Mouse (Mus musculus) liver, embryonic 12.5 days (tissue): Measurements from ENCODE around the gene Neil3. TPM values are rescaled to one million over a fixed set of nuclear protein-coding genes. Genes with fewer than 3 reads are reported as not detected.
"Not testable (repeated sequence)": the region's sequence is repeated elsewhere in the genome, so short reads cannot be mapped to it uniquely, and the experiment has no call there.

Experiments used
- ATAC-seq: fragments of 200-750 bp; cut with Nextera tagmentation; 2 replicates; pipeline ENCODE4 v1.8.0; 2017; ENCODE audit warnings: moderate number of reproducible peaks, mild to moderate bottlenecking, moderate library complexity
- H3K27ac ChIP-seq: fragments of 300-500 bp; sonication (generic); 2 replicates; pipeline ENCODE4 v1.5.1; 2016; ENCODE audit warnings: mild to moderate bottlenecking
- H3K27me3 ChIP-seq: fragments of 300-500 bp; sonication (generic); replicated peaks from 2 replicates; pipeline ENCODE4 v1.6.1; 2016; ENCODE audit warnings: mild to moderate bottlenecking, moderate library complexity
- H3K36me3 ChIP-seq: fragments of 300-500 bp; sonication (generic); 2 replicates; pipeline ENCODE4 v1.6.1; 2016; ENCODE audit warnings: mild to moderate bottlenecking, moderate library complexity
- H3K4me1 ChIP-seq: fragments of 300-500 bp; sonication (generic); 2 replicates; pipeline ENCODE4 v1.6.1; 2016
- H3K4me2 ChIP-seq: fragments of 300-500 bp; sonication (generic); 2 replicates; pipeline ENCODE4 v1.6.1; 2016; ENCODE audit warnings: mild to moderate bottlenecking, moderate library complexity
- H3K4me3 ChIP-seq: fragments of 300-500 bp; sonication (generic); 2 replicates; pipeline ENCODE4 v1.5.1; 2016; ENCODE audit warnings: mild to moderate bottlenecking, moderate library complexity
- H3K9ac ChIP-seq: fragments of 300-500 bp; sonication (generic); 2 replicates; pipeline ENCODE4 v1.6.1; 2016; ENCODE audit warnings: mild to moderate bottlenecking, moderate library complexity
- H3K9me3 ChIP-seq: fragments of 300-500 bp; sonication (generic); replicated peaks from 2 replicates; pipeline ENCODE4 v1.6.1; 2016; ENCODE audit warnings: mild to moderate bottlenecking, moderate library complexity
- WGBS: fragments of 180-500 bp; shearing (Covaris S2); methylation state at CpG from one replicate; pipeline ENCODE4 v1.1.7; 2016; ENCODE audit not compliant: insufficient replicate concordance; 5-methylcytosine and 5-hydroxymethylcytosine counted together
- polyA plus RNA-seq: library from polyadenylated mRNA; unstranded; fragments of >200 nt; fragmentation: Nextera tagmentation; extraction: Ambion mirVana; gene quantifications from 2 replicates; pipeline ENCODE4 v1.2.1, GENCODE M21; 2016

The Neil3 gene
- polyA plus RNA-seq, 1 experiment from 2014 or later: 30.8 TPM

- no peak overlapping the region for H3K9ac ChIP-seq
- H3K4me2 ChIP-seq: no peak overlapping the region
- H3K4me3 ChIP-seq: no peak overlapping the region
- no peak overlapping the region for H3K27ac ChIP-seq
- H3K36me3 ChIP-seq: peaks cover 47% of the 10 kb centered on the region
- H3K4me1 ChIP-seq: no peaks in the 10 kb centered on the region; the same call in 1 of the 2 replicates
- H3K27me3 ChIP-seq: no peaks in the 10 kb centered on the region
- no peak for ATAC-seq
- 59% methylated on average over 5 of the region's 5 CpGs for whole genome bisulfite sequencing
- H3K9me3 ChIP-seq: no peaks in the 10 kb centered on the region
These were observed 34.0 kb downstream of the Neil3 start for GRCm38 (mm10) chr8:53604906-53605305.

- 69% methylated on average over 4 of the region's 4 CpGs for WGBS
- Histone ChIP-seq H3K27ac (no peak overlapping the region), H3K9me3 (no peaks in the 10 kb centered on the region), H3K36me3 (peaks cover 54% of the 10 kb centered on the region), H3K4me1 (no peaks in the 10 kb centered on the region; the same call in 1 of the 2 replicates), H3K4me3 (no peak overlapping the region), H3K4me2 (no peak overlapping the region), H3K9ac (no peak overlapping the region), H3K27me3 (no peaks in the 10 kb centered on the region)
- no peak for ATAC-seq
These were observed 35.2 kb downstream of the Neil3 start for GRCm38 (mm10) chr8:53603672-53604071.

GRCm38 (mm10) chr8:53600826-53601225 is 38.0 kb downstream of the Neil3 start:
- Histone ChIP-seq H3K9me3 (no peaks in the 10 kb centered on the region), H3K4me1 (no peaks in the 10 kb centered on the region; the same call in 1 of the 2 replicates), H3K4me3 (no peak overlapping the region), H3K27ac (no peak overlapping the region), H3K36me3 (peaks cover 67% of the 10 kb centered on the region), H3K9ac (no peak overlapping the region), H3K4me2 (no peak overlapping the region), H3K27me3 (no peaks in the 10 kb centered on the region)
- WGBS: 85% methylated on average over 3 of the region's 3 CpGs
- ATAC-seq: no peak

GRCm38 (mm10) chr8:53600025-53600811 is 38.6 kb downstream of the Neil3 start:
- ATAC-seq: no peak
- Histone ChIP-seq H3K36me3 (peaks cover 68% of the 10 kb centered on the region), H3K27me3 (no peaks in the 10 kb centered on the region), H3K4me2 (no peak overlapping the region), H3K4me1 (no peaks in the 10 kb centered on the region; the same call in 1 of the 2 replicates), H3K4me3 (no peak overlapping the region), H3K9me3 (no peaks in the 10 kb centered on the region), H3K27ac (no peak overlapping the region), H3K9ac (no peak overlapping the region)
- 90% methylated on average over 11 of the region's 11 CpGs for WGBS

GRCm38 (mm10) chr8:53598101-53598500 is 40.8 kb downstream of the Neil3 start:
- H3K27me3 ChIP-seq: no peaks in the 10 kb centered on the region
- H3K4me2 ChIP-seq: no peak overlapping the region
- no peak overlapping the region for H3K4me3 ChIP-seq
- no peaks in the 10 kb centered on the region for H3K4me1 ChIP-seq
- WGBS: 81% methylated on average over 1 of the region's 1 CpGs
- H3K36me3 ChIP-seq: peaks cover 58% of the 10 kb centered on the region
- no peak overlapping the region for H3K9ac ChIP-seq
- ATAC-seq: no peak
- H3K27ac ChIP-seq: no peak overlapping the region
- no peaks in the 10 kb centered on the region for H3K9me3 ChIP-seq

- no peak overlapping the region for H3K4me2 ChIP-seq
- WGBS: 80% methylated on average over 2 of the region's 2 CpGs
- H3K9ac ChIP-seq: no peak overlapping the region
- H3K27me3 ChIP-seq: no peaks in the 10 kb centered on the region
- peaks cover 25% of the 10 kb centered on the region; the same call in 1 of the 2 replicates for H3K36me3 ChIP-seq
- no peak overlapping the region for H3K4me3 ChIP-seq
- no peak for ATAC-seq
- H3K9me3 ChIP-seq: no peaks in the 10 kb centered on the region
- no peaks in the 10 kb centered on the region for H3K4me1 ChIP-seq
- H3K27ac ChIP-seq: no peak overlapping the region
These were observed 47.1 kb downstream of the Neil3 start for GRCm38 (mm10) chr8:53591777-53592176.

- H3K27ac ChIP-seq: no peak overlapping the region
- no peak overlapping the region for H3K4me3 ChIP-seq
- no peak overlapping the region for H3K4me2 ChIP-seq
- no peak for ATAC-seq
- WGBS: 61% methylated on average over 2 of the region's 2 CpGs
- no peaks in the 10 kb centered on the region for H3K9me3 ChIP-seq
- H3K9ac ChIP-seq: no peak overlapping the region
- no peaks in the 10 kb centered on the region for H3K36me3 ChIP-seq
- H3K27me3 ChIP-seq: no peaks in the 10 kb centered on the region
- no peaks in the 10 kb centered on the region for H3K4me1 ChIP-seq
These were observed 65.3 kb downstream of the Neil3 start for GRCm38 (mm10) chr8:53573600-53573999.

GRCm38 (mm10) chr8:53566223-53566622 is 72.6 kb downstream of the Neil3 start:
- no peak overlapping the region for H3K9ac ChIP-seq
- no peak for ATAC-seq
- WGBS: 75% methylated on average over 6 of the region's 6 CpGs
- H3K4me2 ChIP-seq: no peak overlapping the region
- no peaks in the 10 kb centered on the region for H3K9me3 ChIP-seq
- no peaks in the 10 kb centered on the region for H3K4me1 ChIP-seq
- H3K27ac ChIP-seq: no peak overlapping the region
- no peak overlapping the region for H3K4me3 ChIP-seq
- H3K36me3 ChIP-seq: no peaks in the 10 kb centered on the region
- H3K27me3 ChIP-seq: no peaks in the 10 kb centered on the region

- no peaks in the 10 kb centered on the region for H3K9me3 ChIP-seq
- H3K27me3 ChIP-seq: no peaks in the 10 kb centered on the region
- no peak for ATAC-seq
- H3K4me2 ChIP-seq: no peak overlapping the region
- no peaks in the 10 kb centered on the region for H3K36me3 ChIP-seq
- no peaks in the 10 kb centered on the region for H3K4me1 ChIP-seq
- no peak overlapping the region for H3K27ac ChIP-seq
- no peak overlapping the region for H3K9ac ChIP-seq
- 78% methylated on average over 10 of the region's 10 CpGs for WGBS
- H3K4me3 ChIP-seq: no peak overlapping the region
These were observed 76.3 kb downstream of the Neil3 start for GRCm38 (mm10) chr8:53562441-53563040.

- no peak overlapping the region for H3K9ac ChIP-seq
- no peaks in the 10 kb centered on the region for H3K4me1 ChIP-seq
- no peaks in the 10 kb centered on the region for H3K36me3 ChIP-seq
- no peak overlapping the region for H3K27ac ChIP-seq
- no peaks in the 10 kb centered on the region for H3K9me3 ChIP-seq
- no peak overlapping the region for H3K4me2 ChIP-seq
- no peaks in the 10 kb centered on the region for H3K27me3 ChIP-seq
- WGBS: 52% methylated on average over 2 of the region's 2 CpGs
- no peak overlapping the region for H3K4me3 ChIP-seq
- no peak for ATAC-seq
These were observed 99.3 kb downstream of the Neil3 start for GRCm38 (mm10) chr8:53539585-53539984.

GRCm38 (mm10) chr8:53538049-53538448 is 100.8 kb downstream of the Neil3 start:
- 58% methylated on average over 3 of the region's 3 CpGs for WGBS
- not testable (repeated sequence) for ATAC-seq, H3K4me2 ChIP-seq

More at GRCm38 (mm10) chr8:53538049-53538448, 100.8 kb downstream of the Neil3 start:
- not testable (repeated sequence) for H3K4me3 ChIP-seq, H3K27me3 ChIP-seq, H3K9ac ChIP-seq, H3K36me3 ChIP-seq, H3K9me3 ChIP-seq, H3K27ac ChIP-seq, H3K4me1 ChIP-seq
